Mouse (Mus musculus) erythroblast, embryonic 14.5 days (primary cell): Measurements from ENCODE around the gene Obscn.

ENCODE experiments used
- GATA1 ChIP-seq: IDR thresholded peaks from 2 replicates; pipeline ENCODE4 v1.6.1; 2012; ENCODE audit warnings: low read length, inconsistent platforms, mixed read lengths
- TAL1 ChIP-seq: IDR thresholded peaks from 3 replicates; pipeline ENCODE4 v1.6.1; 2012; ENCODE audit warnings: low read length, inconsistent platforms, mixed read lengths

DNA sequence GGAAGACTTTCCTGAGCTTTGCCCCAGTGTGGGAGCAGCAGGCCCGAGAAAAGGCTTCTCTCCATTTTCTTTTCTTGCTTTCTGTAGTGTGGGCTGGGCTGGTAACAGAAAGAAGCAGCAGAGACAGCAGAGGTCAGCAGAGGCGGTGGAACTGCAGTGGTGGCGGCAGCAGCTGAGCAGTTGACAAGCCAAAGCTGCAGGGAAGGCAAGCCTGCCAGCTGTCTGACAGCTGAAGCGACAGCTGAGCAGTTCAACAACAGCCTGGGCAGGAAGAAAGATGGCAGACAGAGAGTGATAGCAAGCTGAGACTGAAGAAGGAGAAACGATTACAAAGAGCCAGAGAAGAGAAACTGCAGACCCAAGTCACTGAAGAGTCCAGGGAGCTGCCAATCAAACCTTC is 25.2 kb upstream of the Obscn start:
- TF ChIP-seq GATA1 (no peak), TAL1 (no peak)
